ENCODE assay signal across 31 mouse cellular contexts in the genomic region with DNA sequence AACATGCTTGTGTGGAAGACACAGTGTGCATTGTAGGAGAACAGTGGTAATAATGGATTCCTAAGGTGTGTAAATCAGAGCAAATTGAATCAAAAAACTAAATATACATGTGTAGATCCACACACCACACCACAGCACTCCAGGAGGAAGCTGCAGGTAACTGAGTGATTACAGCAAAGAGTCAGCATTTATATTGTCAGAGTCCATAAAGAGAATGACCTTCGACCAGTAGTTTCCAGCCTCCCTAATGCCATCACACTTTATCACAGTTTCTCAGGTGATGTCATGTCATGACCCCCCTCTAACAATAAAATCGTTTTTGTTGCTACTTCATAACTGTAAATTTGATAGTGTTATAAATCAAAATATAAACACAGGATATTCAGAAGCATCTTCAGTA.
"Had no signal": no experiment of that assay in that cellular context is flagged by ENCODE, and none has a peak within 500 bp of the region (broad histone marks: within the 10 kb centered on the region; RNA-seq: fewer than 3 reads in every experiment).

No protein-coding gene starts in this region.

- H3K9ac ChIP-seq: limb, embryonic 12.5 days; limb, embryonic 13.5 days; limb, embryonic 15.5 days; liver, embryonic 12.5 days; liver, embryonic 13.5 days; liver, embryonic 14.5 days; liver, embryonic 15.5 days; liver, postnatal 0 days; lung, embryonic 14.5 days; lung, embryonic 15.5 days; midbrain, embryonic 12.5 days; midbrain, embryonic 13.5 days; midbrain, embryonic 15.5 days had no signal

- ATAC-seq: liver, embryonic 12.5 days; liver, postnatal 0 days; lung, postnatal 0 days; midbrain, embryonic 13.5 days; midbrain, embryonic 15.5 days; midbrain, embryonic 16.5 days had no signal

- DNase-seq: left cerebral cortex, postnatal 4 days; liver; liver, embryonic 13.5 days; liver, postnatal 0 days; lung, adult 18-20 months; lung, adult 2 months; lung, embryonic 14.5 days; lung, postnatal 10 days; lung, postnatal 14 days; lung, postnatal 36 days; lung, postnatal 4 days; midbrain, embryonic 14.5 days had no signal

- H3K27ac ChIP-seq: limb, embryonic 10.5 days; limb, embryonic 12.5 days; limb, embryonic 13.5 days; limb, embryonic 15.5 days; liver, embryonic 12.5 days; liver, embryonic 13.5 days; liver, embryonic 14.5 days; liver, embryonic 15.5 days; lung, embryonic 15.5 days; macrophage; midbrain, embryonic 10.5 days; midbrain, embryonic 12.5 days; midbrain, embryonic 13.5 days; midbrain, embryonic 15.5 days had no signal

- H3K27me3 ChIP-seq: limb, embryonic 12.5 days; limb, embryonic 13.5 days; limb, embryonic 15.5 days; liver, embryonic 12.5 days; liver, embryonic 13.5 days; liver, embryonic 15.5 days; lung, embryonic 15.5 days; megakaryocyte, embryonic 14.5 days; midbrain, embryonic 12.5 days; midbrain, embryonic 13.5 days; midbrain, embryonic 15.5 days had no signal

- H3K36me3 ChIP-seq: limb, embryonic 10.5 days; limb, embryonic 12.5 days; limb, embryonic 13.5 days; limb, embryonic 15.5 days; liver, embryonic 12.5 days; liver, embryonic 13.5 days; liver, embryonic 15.5 days; lung, embryonic 15.5 days; midbrain, embryonic 10.5 days; midbrain, embryonic 12.5 days; midbrain, embryonic 13.5 days; midbrain, embryonic 15.5 days had no signal

- H3K4me2 ChIP-seq: limb, embryonic 12.5 days; limb, embryonic 13.5 days; limb, embryonic 15.5 days; liver, embryonic 11.5 days; liver, embryonic 12.5 days; liver, embryonic 13.5 days; liver, embryonic 15.5 days; lung, embryonic 14.5 days; lung, embryonic 15.5 days; midbrain, embryonic 11.5 days; midbrain, embryonic 12.5 days; midbrain, embryonic 13.5 days; midbrain, embryonic 15.5 days had no signal

- H3K4me1 ChIP-seq: limb, embryonic 10.5 days; limb, embryonic 12.5 days; limb, embryonic 13.5 days; limb, embryonic 15.5 days; liver, embryonic 12.5 days; liver, embryonic 13.5 days; liver, embryonic 15.5 days; lung, embryonic 15.5 days; megakaryocyte, embryonic 14.5 days; midbrain, embryonic 10.5 days; midbrain, embryonic 12.5 days; midbrain, embryonic 13.5 days; midbrain, embryonic 15.5 days had no signal

- H3K4me3 ChIP-seq: limb, embryonic 10.5 days; limb, embryonic 12.5 days; limb, embryonic 13.5 days; limb, embryonic 15.5 days; liver, embryonic 12.5 days; liver, embryonic 13.5 days; liver, embryonic 15.5 days; lung, embryonic 15.5 days; megakaryocyte, embryonic 14.5 days; midbrain, embryonic 10.5 days; midbrain, embryonic 12.5 days; midbrain, embryonic 13.5 days; midbrain, embryonic 15.5 days; myocyte had no signal

- H3K9me3 ChIP-seq: limb, embryonic 10.5 days; limb, embryonic 12.5 days; limb, embryonic 13.5 days; limb, embryonic 15.5 days; liver, embryonic 12.5 days; liver, embryonic 13.5 days; liver, embryonic 15.5 days; lung, embryonic 15.5 days; megakaryocyte, embryonic 14.5 days; midbrain, embryonic 10.5 days; midbrain, embryonic 12.5 days; midbrain, embryonic 13.5 days; midbrain, embryonic 15.5 days had no signal
